Mouse (Mus musculus): ENCODE measurements around the gene Slc39a2. TPM values are rescaled to one million over a fixed set of nuclear protein-coding genes. Genes with fewer than 3 reads are reported as not detected.

Gene Slc39a2
- polyA plus RNA-seq, 1 experiment: 0.61 TPM

GRCm38 (mm10) chr14:51893094-51893794 lies 555 bp downstream of the Slc39a2 start:
- Histone ChIP-seq H3K27me3 (ENCODE audit: control insufficient read depth, insufficient read depth, low read length) (no peaks in the 10 kb centered on the region), H3K27ac (ENCODE audit: insufficient read depth, low read depth, low read length) (no peak overlapping the region), H3K4me1 (ENCODE audit: control insufficient read depth, insufficient read depth, insufficient read length, low read length) (no peaks in the 10 kb centered on the region), H3K36me3 (ENCODE audit: control insufficient read depth, insufficient read depth, low read length) (peaks cover 35% of the 10 kb centered on the region), H3K4me3 (ENCODE audit: low read depth, low read length) (no peak overlapping the region)
- 65% methylated on average over 10 of the region's 10 CpGs for WGBS
- TF ChIP-seq CTCF (IDR thresholded peaks at IDR 0.05; ENCODE audit: extremely low read depth, insufficient read length, insufficient replicate concordance, low read depth, low read length): no peak
- no peak for TF ChIP-seq POLR2A (IDR thresholded peaks at IDR 0.05; ENCODE audit: low read depth, low read length)

GRCm38 (mm10) chr14:51893809-51894208 lies 1.1 kb downstream of the Slc39a2 start:
- Histone ChIP-seq H3K4me3 (ENCODE audit: low read depth, low read length) (no peak overlapping the region), H3K27me3 (ENCODE audit: control insufficient read depth, insufficient read depth, low read length) (no peaks in the 10 kb centered on the region), H3K4me1 (ENCODE audit: control insufficient read depth, insufficient read depth, insufficient read length, low read length) (no peaks in the 10 kb centered on the region), H3K36me3 (ENCODE audit: control insufficient read depth, insufficient read depth, low read length) (peaks cover 31% of the 10 kb centered on the region), H3K27ac (ENCODE audit: insufficient read depth, low read depth, low read length) (no peak overlapping the region)
- no peak for TF ChIP-seq CTCF (IDR thresholded peaks at IDR 0.05; ENCODE audit: extremely low read depth, insufficient read length, insufficient replicate concordance, low read depth, low read length)
- no peak for TF ChIP-seq POLR2A (IDR thresholded peaks at IDR 0.05; ENCODE audit: low read depth, low read length)
- WGBS: 84% methylated on average over 3 of the region's 3 CpGs

DNA sequence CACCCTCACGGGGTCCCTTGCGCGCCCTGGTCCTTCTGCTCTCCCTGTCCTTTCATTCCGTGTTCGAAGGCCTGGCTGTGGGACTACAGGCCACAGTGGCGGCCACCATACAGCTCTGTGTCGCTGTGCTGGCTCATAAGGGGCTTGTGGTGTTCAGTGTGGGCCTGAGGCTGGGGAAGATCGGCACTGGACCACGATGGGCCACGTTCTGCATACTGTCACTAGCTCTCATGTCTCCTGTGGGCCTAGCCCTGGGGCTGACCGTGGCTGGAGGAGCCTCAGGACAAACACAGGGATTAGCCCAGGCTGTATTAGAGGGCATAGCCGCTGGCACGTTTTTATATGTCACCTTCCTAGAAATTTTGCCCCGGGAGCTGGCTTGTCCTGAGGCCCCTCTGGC lies 2.4 kb downstream of the Slc39a2 start:
- WGBS: 90% methylated on average over 14 of the region's 14 CpGs
- H3K4me3 ChIP-seq (ENCODE audit: low read depth, low read length): no peak overlapping the region
- peaks cover 19% of the 10 kb centered on the region for H3K36me3 ChIP-seq (ENCODE audit: control insufficient read depth, insufficient read depth, low read length)
- H3K27me3 ChIP-seq (ENCODE audit: control insufficient read depth, insufficient read depth, low read length): no peaks in the 10 kb centered on the region
- no peak overlapping the region for H3K27ac ChIP-seq (ENCODE audit: insufficient read depth, low read depth, low read length)
- TF ChIP-seq POLR2A (IDR thresholded peaks at IDR 0.05; ENCODE audit: low read depth, low read length) (no peak), CTCF (IDR thresholded peaks at IDR 0.05; ENCODE audit: extremely low read depth, insufficient read length, insufficient replicate concordance, low read depth, low read length) (no peak)
- no peaks in the 10 kb centered on the region for H3K4me1 ChIP-seq (ENCODE audit: control insufficient read depth, insufficient read depth, insufficient read length, low read length)

- Histone ChIP-seq H3K4me1 (ENCODE audit: control insufficient read depth, insufficient read depth, insufficient read length, low read length) (no peaks in the 10 kb centered on the region), H3K27ac (ENCODE audit: insufficient read depth, low read depth, low read length) (no peak overlapping the region), H3K27me3 (ENCODE audit: control insufficient read depth, insufficient read depth, low read length) (no peaks in the 10 kb centered on the region), H3K4me3 (ENCODE audit: low read depth, low read length) (no peak overlapping the region), H3K36me3 (ENCODE audit: control insufficient read depth, insufficient read depth, low read length) (peaks cover 11% of the 10 kb centered on the region)
- WGBS: 35% methylated on average over 6 of the region's 6 CpGs
- no peak for TF ChIP-seq CTCF (IDR thresholded peaks at IDR 0.05; ENCODE audit: extremely low read depth, insufficient read length, insufficient replicate concordance, low read depth, low read length)
Measured at GRCm38 (mm10) chr14:51896019-51896418, 3.3 kb downstream of the Slc39a2 start.

GRCm38 (mm10) chr14:51896539-51897170 lies 4.0 kb downstream of the Slc39a2 start:
- no peaks in the 10 kb centered on the region for H3K4me1 ChIP-seq (ENCODE audit: control insufficient read depth, insufficient read depth, insufficient read length, low read length)
- no peak for TF ChIP-seq CTCF (IDR thresholded peaks at IDR 0.05; ENCODE audit: extremely low read depth, insufficient read length, insufficient replicate concordance, low read depth, low read length)
- TF ChIP-seq POLR2A (IDR thresholded peaks at IDR 0.05; ENCODE audit: low read depth, low read length): no peak
- H3K27ac ChIP-seq (ENCODE audit: insufficient read depth, low read depth, low read length): no peak overlapping the region
- H3K4me3 ChIP-seq (ENCODE audit: low read depth, low read length): no peak overlapping the region
- peaks cover 5% of the 10 kb centered on the region for H3K36me3 ChIP-seq (ENCODE audit: control insufficient read depth, insufficient read depth, low read length)
- 21% methylated on average over 8 of the region's 8 CpGs for WGBS
- no peaks in the 10 kb centered on the region for H3K27me3 ChIP-seq (ENCODE audit: control insufficient read depth, insufficient read depth, low read length)

DNA sequence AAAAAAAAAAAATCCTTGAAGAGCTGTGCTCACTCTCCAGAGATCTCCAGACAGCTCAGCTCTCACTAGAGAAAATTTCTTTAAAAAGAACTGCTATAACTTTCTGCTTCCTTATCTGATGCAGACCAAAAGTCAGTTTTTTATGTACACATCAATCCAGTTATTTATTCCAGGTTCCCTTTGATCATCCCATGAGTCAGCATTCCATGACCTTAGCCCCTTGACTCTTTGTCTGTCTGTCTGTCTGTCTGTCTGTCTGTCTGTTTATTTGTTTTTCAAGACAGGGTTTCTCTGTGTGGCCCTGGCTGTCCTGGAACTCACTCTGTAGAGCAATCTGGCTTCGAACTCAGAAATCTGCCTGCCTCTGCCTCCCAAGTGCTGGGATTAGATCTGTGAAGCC lies 6.7 kb downstream of the Slc39a2 start:
- WGBS: 91% methylated on average over 1 of the region's 1 CpGs
- Histone ChIP-seq H3K27me3 (ENCODE audit: control insufficient read depth, insufficient read depth, low read length) (no peaks in the 10 kb centered on the region), H3K4me3 (ENCODE audit: low read depth, low read length) (no peak overlapping the region), H3K4me1 (ENCODE audit: control insufficient read depth, insufficient read depth, insufficient read length, low read length) (no peaks in the 10 kb centered on the region), H3K27ac (ENCODE audit: insufficient read depth, low read depth, low read length) (no peak overlapping the region), H3K36me3 (ENCODE audit: control insufficient read depth, insufficient read depth, low read length) (no peaks in the 10 kb centered on the region)
- TF ChIP-seq CTCF (IDR thresholded peaks at IDR 0.05; ENCODE audit: extremely low read depth, insufficient read length, insufficient replicate concordance, low read depth, low read length) (no peak), POLR2A (IDR thresholded peaks at IDR 0.05; ENCODE audit: low read depth, low read length) (no peak)

- Histone ChIP-seq H3K4me3 (ENCODE audit: low read depth, low read length) (no peak overlapping the region), H3K4me1 (ENCODE audit: control insufficient read depth, insufficient read depth, insufficient read length, low read length) (no peaks in the 10 kb centered on the region), H3K27ac (ENCODE audit: insufficient read depth, low read depth, low read length) (no peak overlapping the region), H3K36me3 (ENCODE audit: control insufficient read depth, insufficient read depth, low read length) (peaks cover 4% of the 10 kb centered on the region; the same call in 1 of the 2 replicates), H3K27me3 (ENCODE audit: control insufficient read depth, insufficient read depth, low read length) (no peaks in the 10 kb centered on the region)
- peak; percentile 96; the same call in 1 of the 2 replicates for TF ChIP-seq CTCF (IDR thresholded peaks at IDR 0.05; ENCODE audit: extremely low read depth, insufficient read length, insufficient replicate concordance, low read depth, low read length)
- no peak for TF ChIP-seq POLR2A (IDR thresholded peaks at IDR 0.05; ENCODE audit: low read depth, low read length)
- 67% methylated on average over 9 of the region's 9 CpGs for WGBS
Measured at GRCm38 (mm10) chr14:51902806-51903710, 10.4 kb downstream of the Slc39a2 start.
